Mouse (Mus musculus): ENCODE measurements around the gene Prdm16. TPM values are rescaled to one million over a fixed set of nuclear protein-coding genes. Genes with fewer than 3 reads are reported as not detected.

Prdm16 gene
- polyA plus RNA-seq (2012; rRNA removed): 7.3 and 9.2 TPM in 2 replicates

GRCm38 (mm10) chr4:154636721-154637311 is at the start of gene Prdm16:
Gene Prdm16 (minus strand): TSS chr4:154636873.
- no peak for DNase-seq (ENCODE audit: low read depth)

GRCm38 (mm10) chr4:154683068-154683752 is 46.5 kb upstream of the Prdm16 start:
- no peak for DNase-seq (ENCODE audit: low read depth)

- DNase-seq (ENCODE audit: low read depth): no peak
Observed at GRCm38 (mm10) chr4:154682311-154682710, 45.6 kb upstream of the Prdm16 start.

GRCm38 (mm10) chr4:154675441-154676000 is 38.8 kb upstream of the Prdm16 start:
- no peak for DNase-seq (ENCODE audit: low read depth)

- DNase-seq (ENCODE audit: low read depth): no peak
Observed at GRCm38 (mm10) chr4:154674966-154675365, 38.3 kb upstream of the Prdm16 start.

GRCm38 (mm10) chr4:154674541-154674940 is 37.9 kb upstream of the Prdm16 start:
- no peak for DNase-seq (ENCODE audit: low read depth)

GRCm38 (mm10) chr4:154673986-154674385 is 37.3 kb upstream of the Prdm16 start:
- DNase-seq (ENCODE audit: low read depth): no peak

GRCm38 (mm10) chr4:154672027-154672426 is 35.4 kb upstream of the Prdm16 start:
- no peak for DNase-seq (ENCODE audit: low read depth)

- DNase-seq (ENCODE audit: low read depth): no peak
Observed at GRCm38 (mm10) chr4:154671232-154671912, 34.7 kb upstream of the Prdm16 start.

- no peak for DNase-seq (ENCODE audit: low read depth)
Observed at GRCm38 (mm10) chr4:154667767-154668166, 31.1 kb upstream of the Prdm16 start, which contains the start of gene Actrt2. Gene Actrt2 (minus strand): TSS chr4:154667867.

GRCm38 (mm10) chr4:154662681-154663215 is 26.1 kb upstream of the Prdm16 start:
- DNase-seq (ENCODE audit: low read depth): no peak

GRCm38 (mm10) chr4:154661256-154661655 is 24.6 kb upstream of the Prdm16 start:
- DNase-seq (ENCODE audit: low read depth): no peak

GRCm38 (mm10) chr4:154660025-154660424 is 23.4 kb upstream of the Prdm16 start:
- DNase-seq (ENCODE audit: low read depth): no peak

GRCm38 (mm10) chr4:154655134-154655910 is 18.6 kb upstream of the Prdm16 start:
- DNase-seq (ENCODE audit: low read depth): no peak

GRCm38 (mm10) chr4:154652494-154652893 is 15.8 kb upstream of the Prdm16 start:
- DNase-seq (ENCODE audit: low read depth): no peak

GRCm38 (mm10) chr4:154649083-154649747 is 12.5 kb upstream of the Prdm16 start:
- DNase-seq (ENCODE audit: low read depth): no peak

- DNase-seq (ENCODE audit: low read depth): no peak
Observed at GRCm38 (mm10) chr4:154642496-154642895, 5.8 kb upstream of the Prdm16 start.

- DNase-seq (ENCODE audit: low read depth): no peak
Observed at GRCm38 (mm10) chr4:154641296-154642110, 4.8 kb upstream of the Prdm16 start.

- no peak for DNase-seq (ENCODE audit: low read depth)
Observed at GRCm38 (mm10) chr4:154640443-154641295, 4.0 kb upstream of the Prdm16 start.

Data from gonadal fat pad, adult 2 months (tissue).